Mouse (Mus musculus): ENCODE data around the gene Zfp788.
"Not testable (repeated sequence)": the region's sequence is repeated elsewhere in the genome, so short reads cannot be mapped to it uniquely, and the experiment has no call there.

Zfp788 gene

GRCm38 (mm10) chr7:41632409-41633220 lies at the start of gene Zfp788:
TSS of gene Zfp788 (plus strand) at chr7:41633203.
- DNase-seq (ENCODE audit: low spot score in 2 of 2) = peak; percentile 96 to 98

- not testable (repeated sequence) for DNase-seq (ENCODE audit: low spot score in 2 of 2)
Observed at GRCm38 (mm10) chr7:41587831-41588230, 45.2 kb upstream of the Zfp788 start.

GRCm38 (mm10) chr7:41598615-41599014 lies 34.4 kb upstream of the Zfp788 start:
- no peak for DNase-seq (ENCODE audit: low spot score in 2 of 2)

- peak; percentile 91 to 96 for DNase-seq (ENCODE audit: low spot score in 2 of 2)
Observed at GRCm38 (mm10) chr7:41599034-41599813, 33.8 kb upstream of the Zfp788 start, which contains the start of gene 2610021A01Rik. TSS of gene 2610021A01Rik (plus strand) at chr7:41599230.

GRCm38 (mm10) chr7:41599932-41600548 lies 33.0 kb upstream of the Zfp788 start:
- DNase-seq (ENCODE audit: low spot score in 2 of 2) = peak in 1 of 2 experiments; percentile 3

GRCm38 (mm10) chr7:41611654-41612053 lies 21.3 kb upstream of the Zfp788 start:
- no peak for DNase-seq (ENCODE audit: low spot score in 2 of 2)

GRCm38 (mm10) chr7:41616241-41616640 lies 16.8 kb upstream of the Zfp788 start:
- not testable (repeated sequence) for DNase-seq (ENCODE audit: low spot score in 2 of 2)

- DNase-seq (ENCODE audit: low spot score in 2 of 2) = peak; percentile 91 to 96
Observed at GRCm38 (mm10) chr7:41633221-41633984, 400 bp downstream of the Zfp788 start.

GRCm38 (mm10) chr7:41674326-41674725 lies 41.3 kb downstream of the Zfp788 start:
- DNase-seq (ENCODE audit: low spot score in 2 of 2) = not testable (repeated sequence)

Measured in frontal cortex, postnatal 36 days (tissue).